Mouse (Mus musculus): ENCODE results near the gene Lhfp.

GRCm38 (mm10) chr3:53138785-53139184, 97.5 kb downstream of the Lhfp start:
- TF ChIP-seq CTCF (IDR thresholded peaks at IDR 0.05; ENCODE audit: borderline replicate concordance, insufficient read depth, low read depth, low read length): no peak
- no peak for TF ChIP-seq POLR2A (IDR thresholded peaks at IDR 0.05; ENCODE audit: borderline replicate concordance, insufficient read depth, low read length)
